Mouse (Mus musculus) C2C12 (cell line): ENCODE data around the gene Tcerg1l.

Experiments used
- CEBPB ChIP-seq: IDR thresholded peaks from one replicate; pipeline ENCODE4 v1.6.1; 2011; ENCODE audit warnings: low read depth, mild to moderate bottlenecking, control low read depth, moderate library complexity
- CTCF ChIP-seq: IDR thresholded peaks from one replicate; pipeline ENCODE4 v1.5.1; 2011; ENCODE audit not compliant: control insufficient read depth, insufficient read depth, insufficient read length
- FOSL1 ChIP-seq: IDR thresholded peaks from one replicate; pipeline ENCODE4 v1.8.0; 2011; ENCODE audit warnings: mild to moderate bottlenecking, low read length; ENCODE audit not compliant: poor library complexity, insufficient read depth, severe bottlenecking
- MAX ChIP-seq: IDR thresholded peaks from one replicate; pipeline ENCODE4 v1.6.1; 2011; ENCODE audit warnings: mild to moderate bottlenecking, control low read depth
- MYOD1 ChIP-seq: IDR thresholded peaks from one replicate; pipeline ENCODE4 v1.6.1; 2011; ENCODE audit warnings: low read depth; ENCODE audit not compliant: control insufficient read depth, insufficient read length
- USF1 ChIP-seq: IDR thresholded peaks from one replicate; pipeline ENCODE4 v1.6.1; 2011; ENCODE audit warnings: low read depth, mild to moderate bottlenecking, control low read depth, moderate library complexity

DNA sequence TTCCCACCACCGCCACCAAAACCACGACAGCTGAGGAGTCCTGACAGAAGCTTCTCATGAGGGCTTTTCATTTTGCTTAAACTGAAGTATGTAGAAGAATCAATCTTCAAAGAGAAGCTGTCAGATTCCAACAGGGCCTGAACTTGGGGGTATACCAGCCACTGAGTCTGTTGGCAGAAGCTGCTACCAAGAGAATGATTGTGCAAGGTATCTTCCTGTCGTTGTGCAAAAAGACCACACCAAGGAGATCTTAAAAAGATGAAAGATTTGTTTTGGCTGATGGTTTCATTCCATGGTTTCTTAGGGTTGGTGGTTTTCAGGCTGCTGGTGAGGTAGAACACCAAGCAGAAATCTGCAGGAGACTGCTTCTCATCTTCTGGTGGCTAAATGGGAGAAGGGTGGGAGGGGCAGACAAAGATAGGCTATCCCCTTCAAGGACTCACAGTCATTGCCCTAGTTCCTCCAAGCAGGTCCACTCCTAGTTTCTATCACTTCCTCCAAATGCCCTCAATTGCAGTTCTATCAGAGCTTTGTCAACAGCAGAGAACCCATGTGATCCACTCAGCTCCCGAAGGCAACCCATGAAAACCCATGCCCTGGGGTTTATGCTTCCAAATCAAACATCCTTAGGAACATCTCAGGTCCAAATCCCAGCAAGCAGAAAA, 64.9 kb downstream of the Tcerg1l start:
- TF ChIP-seq CTCF = no peak
- no peak for TF ChIP-seq USF1
- TF ChIP-seq CEBPB = no peak
- no peak for TF ChIP-seq MAX
- TF ChIP-seq FOSL1 = no peak
- no peak for TF ChIP-seq MYOD1
